Mouse (Mus musculus): ENCODE results near the gene Ncln. TPM values are rescaled to one million over a fixed set of nuclear protein-coding genes. Genes with fewer than 3 reads are reported as not detected.
A peak's percentile ranks its signal among the peaks of the same experiment; 100 is the strongest.

Ncln gene
- total and polyA plus RNA-seq, 2 experiments from 2014 or later = 66.5 to 124 TPM

DNA sequence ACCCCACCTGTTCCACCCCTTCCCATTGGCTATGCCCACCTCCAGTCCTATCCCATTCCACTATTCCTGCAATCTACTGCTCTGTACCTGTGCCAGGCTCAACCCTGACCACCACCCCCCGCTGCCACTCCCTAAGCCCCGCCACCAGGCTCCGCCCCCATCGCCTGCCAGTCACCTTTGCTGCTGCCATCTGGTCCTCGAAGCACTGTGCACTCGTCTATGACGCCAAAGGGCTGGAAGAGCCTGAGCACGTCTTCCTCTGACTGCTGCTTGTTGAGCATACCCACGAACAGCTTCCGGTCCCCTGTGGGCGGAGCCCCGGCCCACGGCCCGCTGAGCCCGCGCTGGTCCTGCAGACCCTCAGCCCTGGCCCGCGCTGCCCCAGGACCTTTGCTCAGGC is 25.7 kb downstream of the Ncln start:
- peaks cover 8% of the 10 kb centered on the region for H3K4me1 ChIP-seq (ENCODE audit: insufficient read depth, low read length)
- no peaks in the 10 kb centered on the region for H3K9me3 ChIP-seq (ENCODE audit: low read length)
- H3K36me3 ChIP-seq (ENCODE audit: insufficient read depth, low read length) = peaks cover 12% of the 10 kb centered on the region; the same call in 1 of the 2 replicates
- 58% methylated on average over 18 of the region's 18 CpGs for WGBS
- ATAC-seq = no peak
- no peak overlapping the region for H3K27ac ChIP-seq
- no peak overlapping the region for H3K4me2 ChIP-seq (ENCODE audit: low read depth, low read length)
- no peak overlapping the region for H3K9ac ChIP-seq (replicated peaks; ENCODE audit: low read length)
- H3K4me3 ChIP-seq (ENCODE audit: low read length) = no peak overlapping the region
- no peaks in the 10 kb centered on the region for H3K27me3 ChIP-seq (ENCODE audit: insufficient read depth, low read length)
- DNase-seq (ENCODE audit: low spot score) = no peak
- TF ChIP-seq CTCF (IDR thresholded peaks at IDR 0.05; ENCODE audit: low read depth) = no peak

DNA sequence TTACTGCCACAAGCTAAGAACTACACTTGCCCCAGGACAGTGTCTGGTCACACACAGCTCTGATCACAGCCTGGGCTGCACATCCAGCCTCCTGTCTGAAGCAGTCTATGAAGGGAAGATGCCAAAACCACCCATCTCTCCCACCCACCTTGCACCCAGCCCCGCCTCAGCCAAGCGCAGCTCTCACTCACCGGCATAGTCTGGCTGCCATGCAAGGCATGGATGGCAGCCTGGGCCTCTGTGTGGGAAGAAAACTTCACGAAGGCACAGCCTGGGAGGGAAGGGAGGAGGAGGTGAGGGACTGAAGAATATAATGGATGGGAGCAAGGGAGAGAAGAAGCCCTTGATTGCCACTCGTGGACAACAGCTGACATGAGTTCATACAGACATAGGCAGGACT is 26.9 kb downstream of the Ncln start:
- Histone ChIP-seq H3K27ac (no peak overlapping the region), H3K9ac (replicated peaks; ENCODE audit: low read length) (no peak overlapping the region), H3K36me3 (ENCODE audit: insufficient read depth, low read length) (peaks cover 12% of the 10 kb centered on the region; the same call in 1 of the 2 replicates), H3K4me3 (ENCODE audit: low read length) (no peak overlapping the region), H3K9me3 (ENCODE audit: low read length) (no peaks in the 10 kb centered on the region), H3K4me1 (ENCODE audit: insufficient read depth, low read length) (peaks cover 8% of the 10 kb centered on the region), H3K4me2 (ENCODE audit: low read depth, low read length) (no peak overlapping the region), H3K27me3 (ENCODE audit: insufficient read depth, low read length) (no peaks in the 10 kb centered on the region)
- 72% methylated on average over 5 of the region's 5 CpGs for WGBS
- DNase-seq (ENCODE audit: low spot score) (no peak), ATAC-seq (no peak)
- no peak for TF ChIP-seq CTCF (IDR thresholded peaks at IDR 0.05; ENCODE audit: low read depth)

DNA sequence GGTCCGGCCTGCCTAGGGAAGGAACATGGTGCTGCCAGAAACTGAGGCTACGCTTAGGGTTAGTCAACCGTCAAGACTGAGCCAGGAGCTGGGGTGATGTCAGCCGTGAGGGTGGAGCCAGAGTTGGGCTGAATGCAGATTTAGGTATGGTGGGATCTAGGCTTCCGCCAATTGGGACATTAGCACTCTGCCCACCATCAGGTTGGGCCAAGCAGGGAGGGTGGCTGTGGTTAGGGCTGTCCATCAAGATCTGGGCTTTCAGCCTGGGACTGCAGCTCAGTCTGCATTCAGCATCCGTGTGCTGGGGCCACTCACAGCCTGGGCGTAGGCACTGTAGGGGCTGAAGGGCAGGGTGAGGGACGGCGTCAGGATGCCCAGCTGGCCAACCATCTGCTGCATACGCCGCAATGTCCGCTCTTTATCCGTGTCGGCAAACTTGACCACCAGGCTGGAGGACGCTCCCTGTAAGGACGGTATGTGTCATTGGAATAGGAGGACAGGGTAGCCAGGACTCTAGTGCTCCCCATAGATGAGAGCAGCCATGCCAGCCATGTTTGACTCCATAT is 28.4 kb downstream of the Ncln start:
- Histone ChIP-seq H3K4me1 (ENCODE audit: insufficient read depth, low read length) (peaks cover 8% of the 10 kb centered on the region; the same call in 1 of the 2 replicates), H3K4me3 (ENCODE audit: low read length) (no peak overlapping the region), H3K27ac (no peak overlapping the region), H3K36me3 (ENCODE audit: insufficient read depth, low read length) (peaks cover 12% of the 10 kb centered on the region; the same call in 1 of the 2 replicates), H3K27me3 (ENCODE audit: insufficient read depth, low read length) (no peaks in the 10 kb centered on the region), H3K9ac (replicated peaks; ENCODE audit: low read length) (no peak overlapping the region), H3K4me2 (ENCODE audit: low read depth, low read length) (no peak overlapping the region), H3K9me3 (ENCODE audit: low read length) (no peaks in the 10 kb centered on the region)
- TF ChIP-seq CTCF (IDR thresholded peaks at IDR 0.05; ENCODE audit: low read depth) = no peak
- 78% methylated on average over 16 of the region's 16 CpGs for WGBS
- no peak for DNase-seq (ENCODE audit: low spot score)
- no peak for ATAC-seq

DNA sequence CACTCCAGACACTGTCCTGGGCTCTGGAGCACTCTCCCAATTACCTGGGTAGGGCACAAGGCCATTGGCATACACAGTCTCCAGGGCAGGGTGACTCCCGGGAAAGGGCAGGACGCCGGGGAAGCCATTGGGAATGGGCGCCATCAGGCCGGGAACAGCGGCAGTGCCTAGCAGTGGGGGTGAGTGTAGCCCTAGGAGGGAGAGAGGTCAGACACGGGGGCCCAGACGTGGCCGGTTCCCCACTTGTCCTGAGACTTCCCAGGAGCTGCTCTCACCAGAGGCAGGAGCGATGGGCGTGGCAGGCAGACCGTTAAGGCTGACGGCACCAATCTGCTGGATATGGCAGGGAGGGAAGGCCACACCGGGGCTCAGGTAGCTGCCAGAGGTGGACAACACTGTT is 29.3 kb downstream of the Ncln start:
- no peak for ATAC-seq
- Histone ChIP-seq H3K4me2 (ENCODE audit: low read depth, low read length) (no peak overlapping the region), H3K9ac (replicated peaks; ENCODE audit: low read length) (no peak overlapping the region), H3K4me3 (ENCODE audit: low read length) (no peak overlapping the region), H3K36me3 (ENCODE audit: insufficient read depth, low read length) (peaks cover 12% of the 10 kb centered on the region; the same call in 1 of the 2 replicates), H3K27ac (no peak overlapping the region), H3K27me3 (ENCODE audit: insufficient read depth, low read length) (no peaks in the 10 kb centered on the region), H3K9me3 (ENCODE audit: low read length) (no peaks in the 10 kb centered on the region), H3K4me1 (ENCODE audit: insufficient read depth, low read length) (peaks cover 2% of the 10 kb centered on the region; the same call in 1 of the 2 replicates)
- 69% methylated on average over 14 of the region's 14 CpGs for WGBS
- no peak for TF ChIP-seq CTCF (IDR thresholded peaks at IDR 0.05; ENCODE audit: low read depth)
- DNase-seq (ENCODE audit: low spot score) = no peak

DNA sequence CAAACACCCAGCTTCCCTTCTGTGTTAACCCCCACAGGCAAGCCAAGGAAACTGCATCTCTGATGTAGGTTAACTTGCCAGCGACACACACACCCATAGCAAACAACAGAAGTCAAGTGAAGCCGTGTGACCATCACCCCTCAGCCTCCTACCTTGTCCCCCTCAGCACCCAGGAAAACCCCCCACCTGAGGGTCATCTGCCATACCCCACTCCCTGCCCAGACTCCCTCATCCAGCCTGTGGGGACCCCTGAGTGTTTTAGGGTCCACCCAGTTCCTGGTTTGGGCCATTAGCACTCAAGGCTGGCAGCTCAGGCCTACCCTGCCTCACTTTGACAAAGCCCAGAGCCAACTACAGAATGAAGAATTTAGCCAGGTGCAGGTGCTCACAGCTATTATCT is 30.1 kb downstream of the Ncln start:
- Histone ChIP-seq H3K4me2 (ENCODE audit: low read depth, low read length) (no peak overlapping the region), H3K4me1 (ENCODE audit: insufficient read depth, low read length) (no peaks in the 10 kb centered on the region), H3K9me3 (ENCODE audit: low read length) (no peaks in the 10 kb centered on the region), H3K36me3 (ENCODE audit: insufficient read depth, low read length) (peaks cover 12% of the 10 kb centered on the region; the same call in 1 of the 2 replicates), H3K27me3 (ENCODE audit: insufficient read depth, low read length) (0 out of 2 replicates have a peak, but pooled peaks cover 4% of the 10 kb centered on the region), H3K9ac (replicated peaks; ENCODE audit: low read length) (no peak overlapping the region), H3K4me3 (ENCODE audit: low read length) (no peak overlapping the region), H3K27ac (no peak overlapping the region)
- no peak for TF ChIP-seq CTCF (IDR thresholded peaks at IDR 0.05; ENCODE audit: low read depth)
- WGBS = 72% methylated on average over 2 of the region's 2 CpGs
- DNase-seq (ENCODE audit: low spot score) = no peak
- ATAC-seq = no peak

DNA sequence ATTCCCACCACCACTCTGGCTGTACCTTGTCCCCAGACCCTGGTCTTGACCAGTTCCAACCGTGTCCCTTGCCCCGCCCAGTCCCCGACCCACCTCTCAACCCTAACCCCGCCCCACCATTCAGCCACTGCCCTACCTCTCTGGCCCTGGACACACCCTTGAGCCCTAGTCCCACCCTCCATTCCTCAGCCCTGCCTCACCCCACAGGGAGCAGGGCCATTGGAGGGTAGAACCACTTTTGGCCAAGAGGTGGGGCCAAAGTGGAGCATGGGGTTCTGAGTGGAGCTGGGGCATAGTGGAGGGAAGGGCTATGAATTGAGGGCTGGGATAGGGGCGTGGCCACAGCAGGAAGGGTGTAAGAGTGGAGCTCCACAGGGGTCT is 30.9 kb downstream of the Ncln start:
- ATAC-seq = 0 out of 2 replicates have a peak, but pooled peaks have one; percentile 1
- Histone ChIP-seq H3K4me2 (ENCODE audit: low read depth, low read length) (no peak overlapping the region), H3K27ac (no peak overlapping the region), H3K4me3 (ENCODE audit: low read length) (no peak overlapping the region), H3K9me3 (ENCODE audit: low read length) (no peaks in the 10 kb centered on the region), H3K4me1 (ENCODE audit: insufficient read depth, low read length) (no peaks in the 10 kb centered on the region), H3K27me3 (ENCODE audit: insufficient read depth, low read length) (0 out of 2 replicates have a peak, but pooled peaks cover 4% of the 10 kb centered on the region), H3K9ac (replicated peaks; ENCODE audit: low read length) (no peak overlapping the region), H3K36me3 (ENCODE audit: insufficient read depth, low read length) (peaks cover 12% of the 10 kb centered on the region; the same call in 1 of the 2 replicates)
- WGBS = under 1% methylated on average over 5 of the region's 5 CpGs
- no peak for TF ChIP-seq CTCF (IDR thresholded peaks at IDR 0.05; ENCODE audit: low read depth)
- DNase-seq (ENCODE audit: low spot score) = no peak

Measured in hindbrain, postnatal 0 days (tissue).